Mouse (Mus musculus): Measurements from ENCODE around the gene Ggct.

DNA sequence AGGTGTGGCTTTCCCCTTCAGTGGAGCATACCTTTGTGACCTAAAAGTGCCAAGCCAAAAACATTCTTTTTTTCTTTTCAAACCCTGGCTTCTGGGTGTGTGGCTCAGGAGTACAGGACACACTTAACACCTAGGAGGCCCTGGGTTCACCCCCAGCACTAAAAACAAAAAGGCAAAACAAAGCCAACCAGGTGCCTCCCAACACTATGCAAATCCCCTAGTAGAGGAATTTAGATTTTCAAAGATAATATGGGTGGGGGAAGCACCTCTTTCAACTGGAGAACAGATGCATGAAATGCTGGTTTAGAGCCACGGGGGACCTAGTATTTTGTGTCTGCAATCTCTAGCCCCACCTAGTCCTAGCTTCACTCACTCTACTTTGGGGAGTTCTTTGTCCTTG lies 28.0 kb downstream of the Ggct start:
- TF ChIP-seq CTCF (IDR thresholded peaks at IDR 0.05; ENCODE audit: low read depth) (no peak), EP300 (IDR thresholded peaks at IDR 0.05; ENCODE audit: low read depth) (no peak)
